Mouse (Mus musculus) liver, embryonic 15.5 days (tissue): ENCODE results near the gene Fam19a3. TPM values are rescaled to one million over a fixed set of nuclear protein-coding genes. Genes with fewer than 3 reads are reported as not detected.

ENCODE experiments used
- ATAC-seq: fragments of 200-750 bp; cut with Nextera tagmentation; 2 replicates; pipeline ENCODE4 v1.8.0; 2017; ENCODE audit warnings: moderate number of reproducible peaks, mild to moderate bottlenecking, moderate library complexity; ENCODE audit not compliant: insufficient read depth
- H3K27ac ChIP-seq: fragments of 300-500 bp; sonication (generic); replicated peaks from 2 replicates; pipeline ENCODE4 v1.5.1; 2015; ENCODE audit warnings: mild to moderate bottlenecking, inconsistent platforms
- H3K27me3 ChIP-seq: fragments of 300-500 bp; sonication (generic); 2 replicates; pipeline ENCODE4 v1.6.1; 2015; ENCODE audit warnings: mild to moderate bottlenecking, inconsistent platforms
- H3K36me3 ChIP-seq: fragments of 300-500 bp; sonication (generic); replicated peaks from 2 replicates; pipeline ENCODE4 v1.6.1; 2015; ENCODE audit warnings: moderate library complexity, mild to moderate bottlenecking, inconsistent platforms
- H3K4me1 ChIP-seq: fragments of 300-500 bp; sonication (generic); replicated peaks from 2 replicates; pipeline ENCODE4 v1.6.1; 2015; ENCODE audit warnings: inconsistent platforms
- H3K4me2 ChIP-seq: fragments of 300-500 bp; sonication (generic); 2 replicates; pipeline ENCODE4 v1.6.1; 2015; ENCODE audit warnings: moderate library complexity, mild to moderate bottlenecking, inconsistent platforms
- H3K4me3 ChIP-seq: fragments of 300-500 bp; sonication (generic); replicated peaks from 2 replicates; pipeline ENCODE4 v1.5.1; 2015; ENCODE audit warnings: mild to moderate bottlenecking, inconsistent platforms
- H3K9ac ChIP-seq: fragments of 300-500 bp; sonication (generic); 2 replicates; pipeline ENCODE4 v1.6.1; 2015; ENCODE audit warnings: moderate library complexity, mild to moderate bottlenecking, inconsistent platforms
- H3K9me3 ChIP-seq: fragments of 300-500 bp; sonication (generic); replicated peaks from 2 replicates; pipeline ENCODE4 v1.6.1; 2016; ENCODE audit warnings: inconsistent platforms
- WGBS: fragments of 180-500 bp; shearing (Covaris S2); methylation state at CpG from one replicate; pipeline ENCODE4 v1.1.7; 2015; ENCODE audit warnings: mixed read lengths; ENCODE audit not compliant: insufficient replicate concordance; 5-methylcytosine and 5-hydroxymethylcytosine counted together
- polyA plus RNA-seq: library from polyadenylated mRNA; unstranded; fragments of >200 nt; fragmentation: Nextera tagmentation; extraction: Ambion mirVana; gene quantifications from 2 replicates; pipeline ENCODE4 v1.2.1, GENCODE M21; 2015

Gene Fam19a3
- polyA plus RNA-seq, 1 experiment from 2014 or later = not detected

GRCm38 (mm10) chr3:104811752-104812151 is 30.1 kb upstream of the Fam19a3 start:
- Histone ChIP-seq H3K4me3 (no peak overlapping the region), H3K27ac (no peak overlapping the region), H3K4me1 (peaks cover 14% of the 10 kb centered on the region), H3K9ac (no peak overlapping the region), H3K36me3 (no peaks in the 10 kb centered on the region), H3K4me2 (no peak overlapping the region), H3K9me3 (no peaks in the 10 kb centered on the region), H3K27me3 (no peaks in the 10 kb centered on the region)
- ATAC-seq = no peak
- WGBS = 67% methylated on average over 3 of the region's 3 CpGs

GRCm38 (mm10) chr3:104805539-104805938 is 23.9 kb upstream of the Fam19a3 start:
- 75% methylated on average over 9 of the region's 9 CpGs for WGBS
- no peak for ATAC-seq

DNA sequence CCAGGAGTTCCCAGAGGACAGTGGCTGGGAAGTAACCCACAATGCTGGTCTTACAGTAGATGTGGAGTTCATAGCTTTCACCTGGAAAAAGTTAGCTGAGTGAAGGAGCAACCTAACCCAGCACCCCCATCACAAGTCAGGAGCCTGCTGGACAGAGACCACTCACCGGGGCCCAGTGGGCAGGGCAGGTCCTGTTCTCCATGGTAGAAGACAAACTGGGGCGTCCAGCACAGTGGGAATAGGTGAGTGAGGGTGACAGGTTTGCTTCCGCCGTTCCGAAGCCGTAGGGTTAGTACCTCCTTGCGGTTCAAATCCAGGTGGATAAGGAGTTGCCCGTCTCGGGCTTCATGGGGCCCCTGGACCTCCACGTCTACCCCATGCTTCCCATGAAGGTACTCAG is 22.7 kb upstream of the Fam19a3 start:
- Histone ChIP-seq H3K9ac (no peak overlapping the region), H3K36me3 (peaks cover 43% of the 10 kb centered on the region), H3K4me3 (no peak overlapping the region), H3K4me1 (no peaks in the 10 kb centered on the region), H3K27me3 (no peaks in the 10 kb centered on the region), H3K4me2 (no peak overlapping the region), H3K27ac (no peak overlapping the region), H3K9me3 (no peaks in the 10 kb centered on the region)
- no peak for ATAC-seq
- 84% methylated on average over 10 of the region's 10 CpGs for WGBS

More at GRCm38 (mm10) chr3:104805539-104805938, 23.9 kb upstream of the Fam19a3 start:
- Histone ChIP-seq H3K4me3 (no peak overlapping the region), H3K9me3 (no peaks in the 10 kb centered on the region), H3K27me3 (no peaks in the 10 kb centered on the region), H3K4me1 (no peaks in the 10 kb centered on the region), H3K9ac (no peak overlapping the region), H3K4me2 (no peak overlapping the region), H3K27ac (no peak overlapping the region), H3K36me3 (peaks cover 31% of the 10 kb centered on the region)

GRCm38 (mm10) chr3:104801481-104801880 is 19.8 kb upstream of the Fam19a3 start:
- 72% methylated on average over 6 of the region's 6 CpGs for WGBS
- Histone ChIP-seq H3K9ac (no peak overlapping the region), H3K9me3 (no peaks in the 10 kb centered on the region), H3K36me3 (peaks cover 58% of the 10 kb centered on the region), H3K4me1 (peaks cover 9% of the 10 kb centered on the region), H3K4me3 (no peak overlapping the region), H3K27me3 (no peaks in the 10 kb centered on the region), H3K4me2 (no peak overlapping the region), H3K27ac (no peak overlapping the region)
- no peak for ATAC-seq

- Histone ChIP-seq H3K27ac (no peak overlapping the region), H3K36me3 (peaks cover 62% of the 10 kb centered on the region), H3K4me1 (peaks cover 15% of the 10 kb centered on the region), H3K27me3 (no peaks in the 10 kb centered on the region), H3K4me3 (no peak overlapping the region), H3K9ac (no peak overlapping the region), H3K4me2 (no peak overlapping the region), H3K9me3 (no peaks in the 10 kb centered on the region)
- WGBS = 84% methylated on average over 11 of the region's 11 CpGs
- no peak for ATAC-seq
These were observed 19.0 kb upstream of the Fam19a3 start for GRCm38 (mm10) chr3:104800681-104801080.

GRCm38 (mm10) chr3:104796430-104797082 is 14.9 kb upstream of the Fam19a3 start:
- Histone ChIP-seq H3K4me2 (no peak overlapping the region), H3K27me3 (no peaks in the 10 kb centered on the region), H3K9me3 (no peaks in the 10 kb centered on the region), H3K27ac (0 out of 2 replicates have a peak overlapping the region, but pooled peaks have one; percentile 5), H3K4me3 (no peak overlapping the region), H3K36me3 (peaks cover 48% of the 10 kb centered on the region), H3K4me1 (peaks cover 43% of the 10 kb centered on the region), H3K9ac (no peak overlapping the region)
- WGBS = 62% methylated on average over 15 of the region's 15 CpGs
- peak; percentile 66 for ATAC-seq

DNA sequence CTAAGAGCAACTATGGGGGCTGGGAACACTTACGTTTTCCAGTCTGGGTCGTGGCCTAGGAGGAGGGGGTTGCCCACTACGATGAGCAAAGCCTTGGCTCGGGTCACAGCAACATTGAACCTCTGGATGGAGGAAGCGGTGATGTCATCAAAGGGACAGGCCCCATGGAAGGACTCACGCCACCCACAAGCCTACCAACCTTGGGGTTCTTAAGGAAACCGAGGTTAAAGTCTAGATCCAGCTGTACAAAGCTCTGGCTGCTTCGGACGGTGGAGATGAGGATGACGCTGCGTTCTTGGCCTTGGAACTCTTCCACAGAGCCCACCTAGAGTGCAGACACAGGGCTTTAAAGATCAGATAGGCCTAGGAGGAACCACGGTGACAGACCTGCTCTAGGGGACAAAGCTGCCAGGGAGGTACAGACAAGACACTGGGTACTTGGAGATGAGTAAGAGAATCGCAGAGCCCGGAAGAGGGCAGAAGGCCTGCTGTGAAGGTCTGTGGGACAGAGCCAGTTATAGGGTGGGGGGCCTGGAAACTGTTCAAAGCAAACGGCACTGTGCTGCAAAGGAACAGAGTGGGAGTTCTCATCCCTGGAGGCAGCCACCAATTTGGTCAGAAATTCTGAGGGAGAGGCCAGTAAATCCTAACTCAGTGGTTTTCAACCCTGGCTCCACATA is 14.2 kb upstream of the Fam19a3 start:
- peaks cover 46% of the 10 kb centered on the region for H3K4me1 ChIP-seq
- 0 out of 2 replicates have a peak overlapping the region, but pooled peaks have one; percentile 29 for H3K27ac ChIP-seq
- H3K4me2 ChIP-seq = no peak overlapping the region
- H3K9ac ChIP-seq = no peak overlapping the region
- WGBS = 64% methylated on average over 15 of the region's 15 CpGs
- peaks cover under 1% of the 10 kb centered on the region; the same call in 1 of the 2 replicates for H3K27me3 ChIP-seq
- ATAC-seq = no peak
- no peak overlapping the region for H3K4me3 ChIP-seq
- H3K36me3 ChIP-seq = peaks cover 41% of the 10 kb centered on the region
- no peaks in the 10 kb centered on the region for H3K9me3 ChIP-seq

DNA sequence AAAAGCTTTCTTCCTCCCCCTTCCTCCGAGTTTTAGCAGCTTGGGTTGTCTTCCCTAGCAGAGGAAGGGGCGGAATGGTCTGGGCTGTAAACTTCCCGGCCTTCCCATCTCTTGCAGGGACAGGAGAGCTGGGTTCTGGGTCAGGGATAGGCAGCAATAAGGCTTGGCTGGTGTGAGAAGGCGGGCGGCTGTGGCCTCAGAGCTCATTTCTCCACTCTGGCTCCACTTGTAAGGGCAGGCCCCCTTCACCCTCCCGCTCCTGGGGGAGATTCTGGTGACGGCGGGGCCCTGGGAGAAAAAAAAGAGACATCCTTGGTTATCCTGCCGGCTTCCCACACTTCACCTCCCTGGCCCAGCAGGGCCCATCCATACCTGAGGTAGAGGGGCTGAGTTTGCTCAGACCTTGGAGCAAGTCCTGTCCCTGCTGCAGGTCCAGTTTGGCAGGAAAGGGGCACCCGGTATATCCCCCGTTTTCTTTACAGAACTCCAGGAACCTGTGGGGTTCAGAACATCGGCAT is 13.4 kb upstream of the Fam19a3 start:
- Histone ChIP-seq H3K4me1 (peaks cover 54% of the 10 kb centered on the region), H3K4me2 (no peak overlapping the region), H3K27ac (no peak overlapping the region)

GRCm38 (mm10) chr3:104793871-104794828 is 12.5 kb upstream of the Fam19a3 start:
- Histone ChIP-seq H3K4me3 (no peak overlapping the region), H3K27ac (peak overlapping the region; percentile 41; the same call in 1 of the 2 replicates), H3K9ac (no peak overlapping the region), H3K4me2 (no peak overlapping the region), H3K36me3 (peaks cover 26% of the 10 kb centered on the region), H3K4me1 (peaks cover 57% of the 10 kb centered on the region), H3K27me3 (peaks cover 16% of the 10 kb centered on the region), H3K9me3 (no peaks in the 10 kb centered on the region)
- ATAC-seq = peak; percentile 57
- 46% methylated on average over 20 of the region's 20 CpGs for WGBS

More for the DNA sequence above, 13.4 kb upstream of the Fam19a3 start:
- H3K36me3 ChIP-seq = peaks cover 34% of the 10 kb centered on the region
- H3K9ac ChIP-seq = no peak overlapping the region
- no peaks in the 10 kb centered on the region for H3K9me3 ChIP-seq
- 65% methylated on average over 12 of the region's 12 CpGs for whole genome bisulfite sequencing
- no peak overlapping the region for H3K4me3 ChIP-seq
- peaks cover 7% of the 10 kb centered on the region for H3K27me3 ChIP-seq
- ATAC-seq = no peak

DNA sequence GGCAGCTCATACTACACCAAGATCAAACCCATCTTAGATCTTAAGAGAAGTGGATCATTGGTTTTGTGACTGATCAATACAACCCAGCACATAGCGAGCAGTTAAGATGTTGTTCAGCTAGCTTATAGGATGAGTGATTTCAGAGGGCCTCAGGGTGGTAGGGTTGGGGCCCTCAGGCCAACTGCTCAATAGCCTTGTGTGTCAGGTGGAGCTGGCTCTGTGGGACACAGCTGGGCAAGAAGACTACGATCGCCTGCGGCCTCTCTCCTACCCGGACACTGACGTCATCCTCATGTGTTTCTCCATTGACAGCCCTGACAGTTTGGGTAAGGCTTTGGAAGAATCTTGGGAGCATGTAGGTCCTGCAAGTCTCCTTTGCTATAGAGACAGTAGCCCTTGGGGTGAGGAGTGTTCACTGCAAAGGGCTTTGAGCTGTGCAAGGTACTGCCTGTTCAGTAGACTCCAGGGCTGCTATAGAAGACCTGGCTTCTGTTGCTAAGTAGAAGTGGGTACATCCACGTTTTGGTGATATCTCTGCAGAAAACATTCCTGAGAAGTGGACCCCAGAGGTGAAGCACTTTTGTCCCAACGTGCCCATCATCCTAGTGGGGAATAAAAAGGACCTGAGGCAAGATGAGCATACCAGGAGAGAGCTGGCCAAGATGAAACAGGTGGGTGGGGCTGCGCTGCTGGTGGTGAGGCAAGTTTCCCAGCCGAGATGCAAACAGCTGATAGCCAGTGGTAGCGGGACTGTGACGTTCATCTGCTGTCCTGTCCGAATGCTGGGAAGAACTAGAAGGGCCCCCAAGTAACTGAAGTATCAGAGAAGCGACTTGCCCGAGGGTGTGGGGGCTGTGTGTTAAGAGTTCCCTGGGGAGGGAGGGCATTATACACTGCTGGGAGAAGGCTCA is 11.0 kb upstream of the Fam19a3 start:
- H3K4me2 ChIP-seq = no peak overlapping the region
- no peak overlapping the region for H3K9ac ChIP-seq
- WGBS = 43% methylated on average over 15 of the region's 15 CpGs
- H3K4me3 ChIP-seq = no peak overlapping the region
- no peaks in the 10 kb centered on the region for H3K9me3 ChIP-seq
- ATAC-seq = no peak
- H3K27ac ChIP-seq = no peak overlapping the region
- H3K36me3 ChIP-seq = peaks cover 23% of the 10 kb centered on the region
- H3K27me3 ChIP-seq = peaks cover 31% of the 10 kb centered on the region
- peaks cover 57% of the 10 kb centered on the region for H3K4me1 ChIP-seq
